Mouse (Mus musculus): ENCODE measurements around the gene Kdm1a.

Kdm1a gene

GRCm38 (mm10) chr4:136526412-136526811 is 76.1 kb downstream of the Kdm1a start:
- peak; percentile 57 for DNase-seq (ENCODE audit: low read depth, low spot score)

GRCm38 (mm10) chr4:136524309-136524708 is 78.2 kb downstream of the Kdm1a start:
- no peak for DNase-seq (ENCODE audit: low read depth, low spot score)

GRCm38 (mm10) chr4:136521898-136522297 is 80.6 kb downstream of the Kdm1a start:
- no peak for DNase-seq (ENCODE audit: low read depth, low spot score)

GRCm38 (mm10) chr4:136519866-136520265 is 82.7 kb downstream of the Kdm1a start:
- DNase-seq (ENCODE audit: low read depth, low spot score), result no peak

- no peak for DNase-seq (ENCODE audit: low read depth, low spot score)
Measured at GRCm38 (mm10) chr4:136518576-136518975, 83.9 kb downstream of the Kdm1a start.

- DNase-seq (ENCODE audit: low read depth, low spot score), result no peak
Measured at GRCm38 (mm10) chr4:136518141-136518540, 84.4 kb downstream of the Kdm1a start.

- DNase-seq (ENCODE audit: low read depth, low spot score), result no peak
Measured at GRCm38 (mm10) chr4:136512905-136513304, 89.6 kb downstream of the Kdm1a start.

GRCm38 (mm10) chr4:136511708-136512107 is 90.8 kb downstream of the Kdm1a start:
- DNase-seq (ENCODE audit: low read depth, low spot score), result no peak

GRCm38 (mm10) chr4:136509857-136510256 is 92.7 kb downstream of the Kdm1a start:
- no peak for DNase-seq (ENCODE audit: low read depth, low spot score)

- no peak for DNase-seq (ENCODE audit: low read depth, low spot score)
Measured at GRCm38 (mm10) chr4:136505426-136506215, 96.9 kb downstream of the Kdm1a start.

Measured in forelimb bud, embryonic 11.5 days (tissue).